Mouse (Mus musculus) left cerebral cortex, postnatal 10 days (tissue): Measurements from ENCODE around the gene Abcg4. TPM values are rescaled to one million over a fixed set of nuclear protein-coding genes. Genes with fewer than 3 reads are reported as not detected.
"Not testable (repeated sequence)": the region's sequence is repeated elsewhere in the genome, so short reads cannot be mapped to it uniquely, and the experiment has no call there.

Experiments
- DNase-seq, 2 experiments: peaks; one replicate each; pipeline ENCODE4 v3.0.0; 2021 to 2022; ENCODE audit warnings: low spot score in 2 of 2, mixed read lengths in 1 of 2; ENCODE audit errors: extremely low spot score in 1 of 2
- intact Hi-C: fragments of 180-260 bp; cut with DNase I; formaldehyde crosslinking; loops from one replicate; pipeline ENCODE4 v1.15.1; 2025
- total RNA-seq, 2 experiments: library from RNA; stranded (reverse); gene quantifications; 2 replicates each; pipeline ENCODE4 v1.2.3; 2021

The Abcg4 gene
- total RNA-seq, 2 experiments from 2014 or later: 68.0 to 73.2 TPM

- intact Hi-C loops, DNase-seq: not testable (repeated sequence)
These were observed 35.2 kb upstream of the Abcg4 start for GRCm38 (mm10) chr9:44323656-44324055.

GRCm38 (mm10) chr9:44320799-44321133 is 32.4 kb upstream of the Abcg4 start:
- DNase-seq: peak in 1 of 2 experiments; percentile 62
- intact Hi-C loops: no loop called here

GRCm38 (mm10) chr9:44319887-44320798 is 31.7 kb upstream of the Abcg4 start, which contains the start of gene C2cd2l:
Gene C2cd2l, minus strand, starts transcription at chr9:44320285.
- intact Hi-C loops: no loop called here
- DNase-seq: peak; percentile 94 to 96

- peak in 1 of 2 experiments; percentile 61 for DNase-seq
- intact Hi-C loops: no loop called here
These were observed 30.9 kb upstream of the Abcg4 start for GRCm38 (mm10) chr9:44319105-44319886.

DNA sequence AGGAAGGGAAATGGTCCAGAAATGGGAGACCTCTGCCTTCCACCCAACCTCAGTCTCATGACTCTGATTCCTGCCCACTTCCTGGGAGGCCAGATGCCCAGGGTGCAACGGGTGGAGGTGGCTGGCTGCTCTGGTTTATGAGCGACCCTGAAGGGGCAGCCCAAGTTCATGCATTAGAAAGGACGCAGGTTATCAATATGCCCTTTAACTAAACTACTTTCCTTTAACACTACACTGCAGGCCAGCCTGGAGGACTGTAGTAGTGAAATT is 30.3 kb upstream of the Abcg4 start:
- intact Hi-C loops: no loop called here

DNA sequence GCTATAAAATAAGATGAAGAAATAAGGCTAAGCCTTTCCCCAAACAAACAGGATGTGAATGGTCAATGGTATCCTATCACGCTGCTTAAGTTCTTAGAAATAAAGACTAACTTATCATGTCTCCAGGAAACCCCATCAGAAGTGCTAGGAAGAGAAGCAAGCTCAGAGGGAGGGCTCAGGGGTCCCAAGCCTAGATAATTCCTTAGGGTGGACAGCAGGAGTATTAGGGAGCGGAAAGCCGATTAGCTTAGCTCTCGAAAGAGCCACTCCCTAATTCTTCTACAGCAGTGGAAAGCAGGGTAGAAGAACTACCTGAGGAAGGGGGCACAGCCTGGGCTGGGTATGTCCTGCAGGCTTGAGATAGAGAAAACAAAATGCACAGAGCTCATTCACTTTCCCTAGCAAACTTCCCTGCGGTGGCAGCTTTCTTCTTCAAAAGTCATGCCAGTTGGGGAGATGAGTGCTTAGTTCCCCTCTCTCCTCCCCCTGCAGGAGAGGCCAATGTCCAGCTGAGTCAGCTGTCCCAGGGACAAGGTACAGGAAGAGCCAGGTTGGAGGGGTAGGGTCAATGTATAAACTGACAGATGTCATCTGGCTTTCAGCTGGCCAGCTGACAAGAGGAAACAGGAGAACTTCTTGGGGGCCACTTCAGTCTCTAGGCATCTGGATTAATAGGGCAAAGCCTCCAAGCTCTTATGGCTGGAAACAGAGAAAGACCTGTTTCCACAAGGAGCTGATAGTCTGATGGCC is 29.8 kb upstream of the Abcg4 start:
- intact Hi-C loops: no loop called here
- DNase-seq: no peak

More for the DNA sequence above, 30.3 kb upstream of the Abcg4 start:
- no peak for DNase-seq

DNA sequence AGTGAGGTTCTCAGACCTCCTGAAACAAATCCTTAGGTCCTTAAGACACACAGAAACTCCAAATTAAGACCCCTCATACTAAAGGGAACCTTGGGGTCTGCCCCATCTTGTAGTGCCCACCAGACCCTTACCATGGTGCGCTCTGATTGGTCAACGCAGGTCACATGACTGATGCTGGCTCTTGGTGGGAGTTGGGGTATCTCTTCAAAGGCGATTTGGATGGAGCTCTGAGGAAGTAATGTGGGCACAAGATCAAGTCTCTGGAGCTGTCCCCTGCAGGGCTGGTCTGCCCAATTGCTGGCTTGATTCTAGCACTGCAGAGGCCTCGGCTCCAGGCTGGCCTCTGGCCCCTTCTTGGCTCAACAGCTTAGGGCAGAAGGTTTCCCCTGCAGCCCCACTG is 29.0 kb upstream of the Abcg4 start:
- intact Hi-C loops: no loop called here

DNA sequence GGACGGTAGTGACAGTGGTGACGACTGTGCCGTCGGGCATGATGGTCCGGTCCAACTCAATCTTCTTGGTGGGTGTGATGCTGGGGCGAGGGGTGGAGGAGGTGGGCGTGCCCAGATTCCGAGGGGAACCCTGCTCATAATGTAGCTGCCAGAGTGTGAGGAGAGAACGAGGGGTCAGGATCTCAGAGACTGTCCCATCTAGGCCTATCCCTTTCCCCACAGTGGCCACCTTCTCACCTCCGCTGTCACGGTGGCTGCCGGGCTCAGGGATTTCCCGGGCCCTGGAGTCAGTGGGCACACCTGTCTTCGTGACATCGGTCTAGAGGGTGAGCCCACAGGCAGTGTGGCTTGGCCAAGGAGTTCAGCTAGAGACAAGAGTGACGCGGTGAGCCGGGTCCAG is 26.5 kb upstream of the Abcg4 start:
- intact Hi-C loops: no loop called here
- DNase-seq: no peak

More for the DNA sequence above, 29.0 kb upstream of the Abcg4 start:
- no peak for DNase-seq

DNA sequence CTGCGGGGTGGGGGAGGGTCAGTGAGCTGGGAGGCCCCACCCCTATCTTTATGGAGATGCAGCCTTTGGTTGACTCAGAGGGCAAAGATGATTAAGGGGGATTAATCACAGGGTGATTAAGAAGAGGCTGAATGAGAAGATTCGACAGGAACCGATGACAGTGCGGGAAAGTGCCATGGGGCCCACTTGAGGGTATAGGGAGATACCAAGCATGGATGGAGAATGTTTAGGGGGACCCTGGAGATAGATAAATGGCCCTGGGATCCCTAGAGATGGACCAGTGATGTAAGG is 25.8 kb upstream of the Abcg4 start:
- intact Hi-C loops: no loop called here
- DNase-seq: no peak

DNA sequence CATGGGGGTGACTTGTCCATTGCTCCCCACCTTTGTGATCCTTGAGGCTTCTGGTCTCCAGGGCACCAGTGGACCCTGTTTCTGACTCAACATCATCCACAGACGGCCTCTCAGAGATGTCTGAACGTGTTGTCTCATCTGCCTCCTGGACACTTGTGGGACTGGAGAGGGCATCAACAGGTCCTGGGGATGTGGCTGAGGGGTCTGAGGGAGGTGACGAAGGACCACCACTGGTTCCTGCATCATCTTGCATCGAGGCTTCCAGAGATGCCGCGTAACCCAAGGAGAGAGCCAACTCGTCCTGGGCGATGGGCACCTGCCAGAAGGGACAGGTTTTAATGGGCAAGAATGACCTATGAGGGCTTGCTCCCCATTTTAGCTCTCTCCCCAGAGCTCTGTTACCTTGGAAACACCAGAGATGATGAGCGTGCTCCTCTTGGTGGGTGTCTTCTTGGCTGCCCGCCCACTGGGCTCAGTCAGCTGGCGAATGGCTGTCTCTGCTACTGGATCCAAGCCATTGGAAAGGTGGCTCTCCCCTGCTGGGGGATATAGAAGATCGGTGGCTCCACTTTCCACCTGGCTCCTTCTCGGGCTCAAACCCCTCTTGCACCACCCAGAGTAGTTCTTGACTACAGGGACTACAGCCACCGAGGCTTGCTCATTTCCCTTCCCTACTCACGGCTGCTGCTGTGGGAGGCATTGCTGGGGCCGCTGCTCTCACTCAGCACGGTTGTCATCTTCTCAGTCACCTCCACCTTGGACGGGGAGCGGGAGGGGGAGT is 25.3 kb upstream of the Abcg4 start:
- intact Hi-C loops: no loop called here
- DNase-seq: peak; percentile 68 to 84

GRCm38 (mm10) chr9:44311136-44312134 is 23.0 kb upstream of the Abcg4 start:
- peak in 1 of 2 experiments; percentile 72 for DNase-seq
- intact Hi-C loops: no loop called here

DNA sequence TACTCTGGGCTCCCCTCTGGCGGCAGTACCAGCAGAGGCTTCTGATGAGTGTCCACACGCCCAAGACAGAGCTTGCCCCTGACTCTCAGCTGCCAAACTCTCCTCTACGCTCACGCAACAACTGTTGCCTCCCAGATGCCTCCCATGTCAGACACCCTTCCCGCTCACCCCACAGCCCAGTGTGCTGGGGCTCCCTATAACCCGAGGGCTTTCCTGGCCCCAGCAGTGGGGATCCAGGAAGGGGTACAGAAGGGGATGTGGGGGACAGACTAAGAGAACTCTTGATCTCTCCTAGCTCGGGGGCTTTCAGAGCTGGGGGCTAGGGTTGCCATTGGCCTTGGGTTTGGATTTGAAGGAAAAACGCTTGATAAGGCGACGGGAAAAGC is 22.3 kb upstream of the Abcg4 start:
- no peak for DNase-seq
- intact Hi-C loops: no loop called here

GRCm38 (mm10) chr9:44309756-44310155 is 21.3 kb upstream of the Abcg4 start:
- intact Hi-C loops: no loop called here
- DNase-seq: no peak

DNA sequence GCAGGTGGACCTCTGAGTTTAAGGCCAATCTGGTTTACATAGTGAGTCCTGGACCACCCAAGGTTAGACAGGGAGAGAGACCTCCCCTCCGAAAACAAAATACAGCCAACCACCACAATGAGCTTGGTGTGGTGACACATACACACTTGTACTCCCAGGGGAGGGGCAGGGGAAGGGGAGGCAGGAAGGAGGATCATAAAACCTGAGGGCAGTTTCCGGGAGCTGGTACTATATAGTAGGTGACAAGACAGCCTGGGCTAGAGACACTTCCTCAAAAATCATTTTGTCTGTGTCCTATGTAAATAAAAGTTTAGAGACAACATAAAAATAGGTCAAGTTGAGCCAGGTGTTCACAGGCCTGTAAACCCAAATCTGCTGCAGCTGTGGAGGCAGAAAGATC is 18.8 kb upstream of the Abcg4 start:
- intact Hi-C loops: no loop called here
- no peak for DNase-seq

- intact Hi-C loops: no loop called here
These were observed 18.1 kb upstream of the Abcg4 start for GRCm38 (mm10) chr9:44306532-44306931.

GRCm38 (mm10) chr9:44305466-44306079 is 17.2 kb upstream of the Abcg4 start, which contains the start of gene Hinfp:
Gene Hinfp, minus strand, starts transcription at chr9:44305671.
- DNase-seq: peak; percentile 99
- intact Hi-C loops: no loop called here

More at GRCm38 (mm10) chr9:44306532-44306931, 18.1 kb upstream of the Abcg4 start:
- DNase-seq: no peak

- intact Hi-C loops, DNase-seq: not testable (repeated sequence)
These were observed 11.6 kb upstream of the Abcg4 start for GRCm38 (mm10) chr9:44300001-44300400.
